Mouse (Mus musculus) left cerebral cortex, adult 18-20 months (tissue): ENCODE data around the gene Ccdc122. TPM values are rescaled to one million over a fixed set of nuclear protein-coding genes. Genes with fewer than 3 reads are reported as not detected.
"Not testable (repeated sequence)": the region's sequence is repeated elsewhere in the genome, so short reads cannot be mapped to it uniquely, and the experiment has no call there.

Experiments
- DNase-seq, 2 experiments: peaks; one replicate each; pipeline ENCODE4 v3.0.0; 2021 to 2022; ENCODE audit warnings: low spot score in 2 of 2, mixed read lengths in 1 of 2
- total RNA-seq, 2 experiments: library from RNA; stranded (reverse); gene quantifications; 2 replicates each; pipeline ENCODE4 v1.2.3; 2021

Ccdc122 gene
- total RNA-seq, 2 experiments from 2014 or later = 1.3 to 1.9 TPM

DNA sequence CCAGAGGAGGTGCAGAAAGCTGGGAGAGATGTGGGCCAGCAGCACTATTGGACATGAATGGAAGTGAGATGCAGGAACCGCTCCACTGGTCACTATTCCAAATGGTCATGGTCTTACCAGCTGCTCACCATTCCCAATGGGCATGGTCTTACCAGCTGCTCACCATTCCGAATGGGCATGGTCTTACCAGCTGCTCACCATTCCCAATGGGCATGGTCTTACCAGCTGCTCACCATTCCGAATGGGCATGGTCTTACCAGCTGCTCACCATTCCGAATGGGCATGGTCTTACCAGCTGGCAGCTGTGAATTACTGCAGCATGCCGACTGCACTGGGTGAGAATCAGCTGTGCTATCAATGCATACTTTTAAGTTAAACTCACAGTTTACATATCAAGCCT lies 74.0 kb downstream of the Ccdc122 start:
- DNase-seq = not testable (repeated sequence)

GRCm38 (mm10) chr14:77130612-77131011 lies 94.0 kb downstream of the Ccdc122 start:
- DNase-seq = no peak

DNA sequence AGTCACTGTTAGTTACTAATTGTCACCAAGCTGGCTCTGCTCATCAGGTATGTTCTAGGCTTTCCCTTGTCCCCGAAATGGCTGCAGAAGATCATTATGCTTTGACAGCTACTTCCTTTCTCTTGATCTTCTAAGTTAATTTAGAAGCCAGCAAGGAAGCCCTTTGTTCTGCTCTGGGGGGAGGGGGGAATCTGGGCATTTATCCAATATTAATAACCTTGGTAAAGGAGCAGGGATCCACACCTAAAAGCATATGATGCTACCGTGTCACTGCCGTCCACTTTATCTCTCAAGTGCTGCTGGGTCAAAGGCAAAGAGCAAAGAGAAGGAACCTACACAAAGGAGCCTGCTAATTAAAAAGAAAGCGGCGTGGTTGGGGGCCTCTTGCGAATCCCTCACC lies 100.4 kb downstream of the Ccdc122 start:
- DNase-seq = no peak

- peak; percentile 74 to 89 for DNase-seq
Measured at GRCm38 (mm10) chr14:77141324-77142282, 105.0 kb downstream of the Ccdc122 start.

- DNase-seq = no peak
Measured at GRCm38 (mm10) chr14:77145103-77145502, 108.5 kb downstream of the Ccdc122 start.

- no peak for DNase-seq
Measured at GRCm38 (mm10) chr14:77147635-77148034, 111.1 kb downstream of the Ccdc122 start.

DNA sequence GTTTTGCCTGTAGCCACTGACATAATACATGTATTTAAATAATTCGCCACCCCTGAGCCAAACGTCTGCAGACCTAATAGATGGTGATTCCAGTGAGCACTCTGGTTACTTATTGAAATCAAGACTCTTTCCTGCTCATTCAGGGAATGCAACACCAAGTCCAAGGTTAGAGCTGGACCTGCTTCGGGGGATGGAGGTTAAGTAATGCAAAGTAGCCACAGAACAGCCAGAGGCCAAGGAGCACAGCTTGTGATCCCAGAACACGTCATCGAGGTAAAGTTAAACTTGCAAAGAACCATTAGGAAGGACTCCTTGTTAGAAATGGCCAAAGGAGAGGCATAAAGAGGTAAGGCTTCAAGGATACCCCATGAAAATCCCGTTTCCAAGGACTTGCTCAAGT lies 114.0 kb downstream of the Ccdc122 start:
- DNase-seq = no peak

DNA sequence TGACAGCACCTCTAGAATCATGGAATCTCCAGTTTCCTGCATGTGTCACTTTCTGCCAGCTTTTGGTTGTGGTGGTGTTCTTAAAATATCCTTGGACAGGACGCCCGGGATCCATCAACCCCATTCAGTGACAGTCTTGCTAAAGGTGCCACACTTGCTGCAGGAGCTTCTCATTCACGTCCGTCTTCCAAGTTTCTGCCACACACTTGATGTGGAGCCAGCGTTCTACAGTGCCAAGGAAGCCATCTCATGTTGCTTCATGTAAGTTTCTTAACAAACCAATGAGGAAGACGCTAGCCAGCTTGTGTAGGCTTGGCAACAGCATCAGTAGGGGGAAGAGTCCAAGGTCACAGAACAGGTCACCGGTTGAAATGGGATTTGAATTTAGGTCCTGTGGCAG lies 114.9 kb downstream of the Ccdc122 start:
- no peak for DNase-seq

DNA sequence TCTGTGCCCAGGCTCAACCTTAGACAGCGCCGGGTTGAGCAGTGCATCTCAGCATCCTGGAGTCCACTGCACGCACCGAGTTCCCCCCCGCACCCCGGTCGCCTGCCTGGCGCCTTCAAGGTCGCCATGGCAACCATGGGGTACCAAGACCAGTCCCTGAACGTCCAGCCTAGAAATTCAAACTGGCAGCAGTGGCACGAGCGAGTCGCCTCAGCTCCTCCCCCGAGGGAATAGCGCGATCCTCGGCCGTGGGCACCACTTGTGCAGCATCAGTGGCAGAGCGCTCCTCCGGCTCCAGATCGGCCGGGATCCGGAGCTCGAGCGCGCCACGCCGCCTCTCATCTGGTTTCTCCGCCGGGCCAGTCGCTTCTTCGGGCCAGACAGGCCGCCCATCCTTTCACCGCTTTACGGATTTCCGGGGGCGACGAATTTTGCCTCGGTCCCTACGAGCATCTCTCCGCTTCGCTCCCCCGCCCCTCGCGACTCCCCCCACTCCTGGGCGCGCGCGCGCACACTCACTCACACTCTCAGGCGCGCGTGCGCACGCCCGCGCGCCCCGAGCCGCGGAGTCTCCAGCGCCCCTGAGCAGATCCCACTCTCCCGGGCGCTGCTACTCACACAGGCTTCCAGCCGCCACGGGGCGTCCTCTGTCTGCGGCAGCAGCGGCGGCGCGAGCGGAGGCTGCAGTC lies 119.8 kb downstream of the Ccdc122 start, which contains the start of gene Enox1:
Gene Enox1 (plus strand): TSS at position 542 of the 689 bp plus-strand sequence.
- peak; percentile 82 to 89 for DNase-seq

GRCm38 (mm10) chr14:77156911-77157504 lies 120.4 kb downstream of the Ccdc122 start:
- DNase-seq = no peak

- DNase-seq = peak; percentile 86 to 88
Measured at GRCm38 (mm10) chr14:77157505-77157911, 120.9 kb downstream of the Ccdc122 start.

GRCm38 (mm10) chr14:77159397-77159796 lies 122.8 kb downstream of the Ccdc122 start:
- DNase-seq = no peak

Other genes starting within 250 kb of the Ccdc122 start
- gene Lacc1, start 132 bp downstream of the Ccdc122 start, total RNA-seq = 1 to 10 TPM; 4.5 to 5.3 TPM
- 10 to 100 TPM; 43.8 to 44.9 TPM for gene Enox1, start 120.0 kb downstream of the Ccdc122 start, total RNA-seq